In genomic region chr9:120776456-120777001, GRCm38 (mm10) we compare ENCODE assay signal across 8 mouse cellular contexts.
DNase-seq lines count a peak whose midpoint lies in the region; ATAC-seq and TF ChIP-seq lines count a peak whose summit lies in the region.

No protein-coding gene starts in this region.

- ATAC-seq in kidney, postnatal 0 days (replicated peaks; ENCODE audit: low FRiP score, low read depth), result peak; percentile 55

- H3K4me1 ChIP-seq in kidney, postnatal 0 days (replicated peaks; ENCODE audit: insufficient read depth, low read length), result peaks cover 11% of the 10 kb centered on the region

- no peaks in the 10 kb centered on the region for H3K9me3 ChIP-seq in kidney, postnatal 0 days (replicated peaks; ENCODE audit: low read length)

- DNase-seq in A20 (ENCODE audit: low read depth, low spot score), result peak; percentile 31
- DNase-seq in NIH3T3 (ENCODE audit: low read depth), result peak; percentile 92
- peak; percentile 73 to 76 for DNase-seq in heart, adult 18-20 months
- DNase-seq in kidney, postnatal 0 days (ENCODE audit: low spot score), result peak; percentile 72
- DNase-seq in lung, postnatal 4 days, result peak; percentile 67 to 72
- DNase-seq in cerebellum, adult 11-12 months, result no peak
- DNase-seq in left cerebral cortex, postnatal 4 days, result no peak
- DNase-seq in embryo, embryonic 11 days, result no peak

- H3K4me3 ChIP-seq in kidney, postnatal 0 days (replicated peaks; ENCODE audit: low read depth, low read length), result no peak overlapping the region

- no peak for TF ChIP-seq CTCF in kidney, postnatal 0 days (IDR thresholded peaks at IDR 0.05; ENCODE audit: low read depth)

- no peak overlapping the region for H3K9ac ChIP-seq in kidney, postnatal 0 days (ENCODE audit: low read depth, low read length)

- WGBS in kidney, postnatal 0 days, result 52% methylated on average over 4 of the region's 4 CpGs

- peak overlapping the region; percentile 68 for H3K27ac ChIP-seq in kidney, postnatal 0 days

- H3K4me2 ChIP-seq in kidney, postnatal 0 days (ENCODE audit: low read length), result no peak overlapping the region

- no peaks in the 10 kb centered on the region for H3K27me3 ChIP-seq in kidney, postnatal 0 days (ENCODE audit: insufficient read depth, low read length)

- intact Hi-C loops in left cerebral cortex, postnatal 4 days (cut with DNase I), result loop anchor here (10.0 kb wide), 1 partner anchor 158 kb away; no protein-coding TSS in a partner anchor

- no peaks in the 10 kb centered on the region for H3K36me3 ChIP-seq in kidney, postnatal 0 days (ENCODE audit: insufficient read depth, low read length)

Comparison
In these comparisons a context has a peak if more than half of its experiments do, and no peak if none do; other contexts are left out.
1. DNase-seq: peak in A20 (single experiment), NIH3T3 (single experiment), heart, adult 18-20 months (2 of 2), kidney, postnatal 0 days (single experiment) and lung, postnatal 4 days (2 of 2); none in cerebellum, adult 11-12 months (single experiment), left cerebral cortex, postnatal 4 days (single experiment) and embryo, embryonic 11 days (single experiment).